Mouse (Mus musculus): ENCODE results near the gene Psip1.
"Not testable (repeated sequence)": the region's sequence is repeated elsewhere in the genome, so short reads cannot be mapped to it uniquely, and the experiment has no call there.

Gene Psip1

GRCm38 (mm10) chr4:83501037-83501430, 14.8 kb upstream of the Psip1 start:
- DNase-seq (ENCODE audit: low spot score), result no peak

GRCm38 (mm10) chr4:83500154-83501036, 14.1 kb upstream of the Psip1 start:
- no peak for DNase-seq (ENCODE audit: low spot score)

GRCm38 (mm10) chr4:83497013-83497412, 10.8 kb upstream of the Psip1 start:
- DNase-seq (ENCODE audit: low spot score), result not testable (repeated sequence)

GRCm38 (mm10) chr4:83493112-83493511, 6.9 kb upstream of the Psip1 start:
- DNase-seq (ENCODE audit: low spot score), result no peak

GRCm38 (mm10) chr4:83489121-83489520, 2.9 kb upstream of the Psip1 start:
- DNase-seq (ENCODE audit: low spot score), result no peak

- peak; percentile 91 for DNase-seq (ENCODE audit: low spot score)
These were observed 533 bp downstream of the Psip1 start for GRCm38 (mm10) chr4:83485735-83486116.

- DNase-seq (ENCODE audit: low spot score), result no peak
These were observed 1.0 kb downstream of the Psip1 start for GRCm38 (mm10) chr4:83485250-83485649.

- no peak for DNase-seq (ENCODE audit: low spot score)
These were observed 18.1 kb downstream of the Psip1 start for GRCm38 (mm10) chr4:83468208-83468607.

GRCm38 (mm10) chr4:83467615-83468014, 18.6 kb downstream of the Psip1 start:
- no peak for DNase-seq (ENCODE audit: low spot score)

GRCm38 (mm10) chr4:83464827-83465226, 21.4 kb downstream of the Psip1 start:
- no peak for DNase-seq (ENCODE audit: low spot score)

GRCm38 (mm10) chr4:83460106-83460505, 26.2 kb downstream of the Psip1 start:
- DNase-seq (ENCODE audit: low spot score), result no peak

- DNase-seq (ENCODE audit: low spot score), result no peak
These were observed 35.5 kb downstream of the Psip1 start for GRCm38 (mm10) chr4:83450785-83451184.

GRCm38 (mm10) chr4:83441050-83441449, 45.2 kb downstream of the Psip1 start:
- no peak for DNase-seq (ENCODE audit: low spot score)

GRCm38 (mm10) chr4:83439045-83439444, 47.2 kb downstream of the Psip1 start:
- DNase-seq (ENCODE audit: low spot score), result no peak

GRCm38 (mm10) chr4:83438116-83438515, 48.1 kb downstream of the Psip1 start:
- DNase-seq (ENCODE audit: low spot score), result no peak

GRCm38 (mm10) chr4:83436375-83436774, 49.9 kb downstream of the Psip1 start:
- no peak for DNase-seq (ENCODE audit: low spot score)

GRCm38 (mm10) chr4:83432901-83433300, 53.4 kb downstream of the Psip1 start:
- no peak for DNase-seq (ENCODE audit: low spot score)

GRCm38 (mm10) chr4:83431950-83432349, 54.3 kb downstream of the Psip1 start:
- no peak for DNase-seq (ENCODE audit: low spot score)

GRCm38 (mm10) chr4:83428845-83429244, 57.4 kb downstream of the Psip1 start:
- no peak for DNase-seq (ENCODE audit: low spot score)

- no peak for DNase-seq (ENCODE audit: low spot score)
These were observed 58.6 kb downstream of the Psip1 start for GRCm38 (mm10) chr4:83427696-83428095.

GRCm38 (mm10) chr4:83427141-83427540, 59.1 kb downstream of the Psip1 start:
- no peak for DNase-seq (ENCODE audit: low spot score)

- DNase-seq (ENCODE audit: low spot score), result no peak
These were observed 61.1 kb downstream of the Psip1 start for GRCm38 (mm10) chr4:83425119-83425518.

- no peak for DNase-seq (ENCODE audit: low spot score)
These were observed 62.6 kb downstream of the Psip1 start for GRCm38 (mm10) chr4:83423641-83424040.

GRCm38 (mm10) chr4:83418781-83419180, 67.5 kb downstream of the Psip1 start:
- no peak for DNase-seq (ENCODE audit: low spot score)

Data from testis, postnatal 10 days (tissue).